Mouse (Mus musculus) intestine, embryonic 16.5 days (tissue): ENCODE measurements around the gene Fzd2. TPM values are rescaled to one million over a fixed set of nuclear protein-coding genes. Genes with fewer than 3 reads are reported as not detected.
"Not testable (repeated sequence)": the region's sequence is repeated elsewhere in the genome, so short reads cannot be mapped to it uniquely, and the experiment has no call there.

Experiments
- ATAC-seq: fragments of 200-750 bp; cut with Nextera tagmentation; 2 replicates; pipeline ENCODE4 v1.8.0; 2017; ENCODE audit warnings: moderate TSS enrichment, moderate library complexity
- H3K27ac ChIP-seq: fragments of 300-500 bp; sonication (generic); 2 replicates; pipeline ENCODE4 v1.5.1; 2014; ENCODE audit warnings: mild to moderate bottlenecking, low read length
- H3K27me3 ChIP-seq: fragments of 300-500 bp; sonication (generic); replicated peaks from 2 replicates; pipeline ENCODE4 v1.6.1; 2014; ENCODE audit warnings: low read length, control low read depth, mixed read lengths; ENCODE audit not compliant: control insufficient read depth, insufficient read depth
- H3K36me3 ChIP-seq: fragments of 300-500 bp; sonication (generic); 2 replicates; pipeline ENCODE4 v1.6.1; 2014; ENCODE audit warnings: low read length, control low read depth; ENCODE audit not compliant: control insufficient read depth, insufficient read depth
- H3K4me1 ChIP-seq: fragments of 300-500 bp; sonication (generic); 2 replicates; pipeline ENCODE4 v1.6.1; 2014; ENCODE audit warnings: low read length, control low read depth, mixed read lengths; ENCODE audit not compliant: control insufficient read depth, insufficient read depth
- H3K4me2 ChIP-seq: fragments of 300-500 bp; sonication (generic); 2 replicates; pipeline ENCODE4 v1.6.1; 2014; ENCODE audit warnings: low read depth, low read length, control low read depth
- H3K4me3 ChIP-seq: fragments of 300-500 bp; sonication (generic); 2 replicates; pipeline ENCODE4 v1.5.1; 2014; ENCODE audit warnings: mild to moderate bottlenecking, low read length
- H3K9ac ChIP-seq: fragments of 300-500 bp; sonication (generic); 2 replicates; pipeline ENCODE4 v1.6.1; 2014; ENCODE audit warnings: low read depth, low read length
- H3K9me3 ChIP-seq: fragments of 300-500 bp; sonication (generic); 2 replicates; pipeline ENCODE4 v1.6.1; 2016; ENCODE audit warnings: low read length, control low read depth; ENCODE audit not compliant: control insufficient read depth
- WGBS: fragments of 180-500 bp; shearing (Covaris S2); extraction: QIAGEN DNeasy Blood & Tissue Kit; methylation state at CpG from one replicate; pipeline ENCODE4 v1.1.7; 2014; 5-methylcytosine and 5-hydroxymethylcytosine counted together
- polyA plus RNA-seq: library from polyadenylated mRNA; unstranded; fragments of >200 nt; fragmentation: Nextera tagmentation; extraction: Ambion mirVana; gene quantifications from 2 replicates; pipeline ENCODE4 v1.2.1, GENCODE M21; 2015

The Fzd2 gene
- polyA plus RNA-seq, 1 experiment from 2014 or later = 9.4 TPM

DNA sequence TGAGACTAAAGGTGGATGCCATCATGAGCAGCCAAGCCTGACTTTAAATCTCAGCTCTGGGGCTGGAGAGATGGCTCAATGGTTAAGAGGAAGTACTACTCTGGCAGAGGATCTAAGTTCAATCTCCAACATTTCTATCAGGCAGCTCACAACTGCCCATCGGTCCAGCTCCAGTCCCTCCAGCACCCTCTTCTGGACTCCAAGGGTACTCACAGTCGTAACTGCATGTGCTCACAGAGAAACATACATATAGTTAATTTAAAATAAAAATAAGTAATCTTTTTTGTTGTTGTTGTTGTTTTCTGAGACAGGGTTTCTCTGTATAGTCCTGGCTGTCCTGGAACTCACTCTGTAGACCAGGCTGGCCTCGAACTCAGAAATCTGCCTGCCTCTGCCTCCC, 4.3 kb upstream of the Fzd2 start:
- ATAC-seq = no peak
- no peak overlapping the region for H3K4me2 ChIP-seq
- 94% methylated on average over 3 of the region's 3 CpGs for WGBS
- H3K9me3 ChIP-seq = no peaks in the 10 kb centered on the region
- no peaks in the 10 kb centered on the region for H3K4me1 ChIP-seq
- H3K27ac ChIP-seq = no peak overlapping the region
- H3K27me3 ChIP-seq = no peaks in the 10 kb centered on the region
- no peak overlapping the region for H3K4me3 ChIP-seq
- no peak overlapping the region for H3K9ac ChIP-seq
- no peaks in the 10 kb centered on the region for H3K36me3 ChIP-seq

DNA sequence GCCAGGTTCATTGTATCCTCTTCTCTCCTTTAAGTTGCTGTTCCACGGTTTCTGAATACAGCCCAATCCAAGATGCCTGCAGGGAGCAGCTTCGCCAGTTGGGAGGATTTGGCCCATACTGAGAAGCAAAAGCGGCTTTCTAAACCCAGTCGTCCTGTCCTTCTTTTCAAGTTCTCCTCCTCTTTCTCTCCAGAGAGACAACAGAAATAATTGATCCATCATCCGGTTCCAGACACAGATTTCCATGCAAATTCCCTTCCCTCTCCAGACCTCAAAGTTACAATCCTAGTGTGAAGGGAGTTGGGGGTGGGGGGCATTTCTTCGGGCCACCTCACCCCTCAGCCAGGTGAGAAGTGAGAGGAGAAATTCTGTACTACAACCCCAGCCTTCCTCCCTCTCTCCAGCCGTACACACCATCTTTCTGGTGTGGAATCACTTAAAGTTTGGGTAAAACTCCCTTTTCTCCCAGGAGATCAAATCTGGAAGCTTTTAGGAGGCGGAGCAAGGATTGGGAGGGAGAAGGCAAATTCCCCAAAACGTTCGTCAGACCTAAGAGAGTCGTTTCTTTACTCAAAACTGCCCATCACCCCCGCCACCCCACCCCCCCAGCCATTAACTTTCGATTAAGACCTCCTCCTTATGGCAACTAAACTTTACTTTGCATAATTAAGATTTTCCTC, 1.2 kb upstream of the Fzd2 start:
- H3K9me3 ChIP-seq = no peaks in the 10 kb centered on the region
- peak overlapping the region; percentile 63 for H3K9ac ChIP-seq
- ATAC-seq = no peak
- peaks cover 9% of the 10 kb centered on the region for H3K27me3 ChIP-seq
- peaks cover 5% of the 10 kb centered on the region for H3K4me1 ChIP-seq
- 10% methylated on average over 13 of the region's 13 CpGs for WGBS
- H3K4me3 ChIP-seq = peak overlapping the region; percentile 72
- peak overlapping the region; percentile 78 for H3K4me2 ChIP-seq
- peak overlapping the region; percentile 91 for H3K27ac ChIP-seq
- no peaks in the 10 kb centered on the region for H3K36me3 ChIP-seq

DNA sequence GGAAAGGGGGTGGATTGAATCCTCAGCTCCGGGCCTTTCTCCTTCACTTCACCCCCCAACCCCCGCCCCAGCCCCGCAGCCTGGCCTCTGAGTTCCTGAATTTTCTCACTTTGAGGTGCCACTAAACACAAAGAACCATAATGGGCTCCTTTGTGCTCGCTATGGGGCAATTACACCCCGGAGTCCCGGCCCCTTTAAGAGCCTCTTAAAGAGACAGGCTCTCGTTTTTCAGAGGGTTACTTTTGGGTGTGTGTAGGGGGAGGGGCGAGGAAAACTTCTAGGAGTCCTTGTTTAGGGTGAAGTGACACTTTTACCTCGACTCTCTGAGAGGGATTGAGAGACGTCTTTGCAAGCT, 723 bp upstream of the Fzd2 start:
- peak overlapping the region; percentile 91 for H3K27ac ChIP-seq
- H3K9me3 ChIP-seq = no peaks in the 10 kb centered on the region
- H3K36me3 ChIP-seq = no peaks in the 10 kb centered on the region
- peak overlapping the region; percentile 72 for H3K4me3 ChIP-seq
- peak overlapping the region; percentile 63 for H3K9ac ChIP-seq
- peak; percentile 54; the same call in 1 of the 2 replicates for ATAC-seq
- under 1% methylated on average over 10 of the region's 10 CpGs for WGBS
- peaks cover 9% of the 10 kb centered on the region for H3K27me3 ChIP-seq
- peak overlapping the region; percentile 78 for H3K4me2 ChIP-seq
- H3K4me1 ChIP-seq = peaks cover 7% of the 10 kb centered on the region

DNA sequence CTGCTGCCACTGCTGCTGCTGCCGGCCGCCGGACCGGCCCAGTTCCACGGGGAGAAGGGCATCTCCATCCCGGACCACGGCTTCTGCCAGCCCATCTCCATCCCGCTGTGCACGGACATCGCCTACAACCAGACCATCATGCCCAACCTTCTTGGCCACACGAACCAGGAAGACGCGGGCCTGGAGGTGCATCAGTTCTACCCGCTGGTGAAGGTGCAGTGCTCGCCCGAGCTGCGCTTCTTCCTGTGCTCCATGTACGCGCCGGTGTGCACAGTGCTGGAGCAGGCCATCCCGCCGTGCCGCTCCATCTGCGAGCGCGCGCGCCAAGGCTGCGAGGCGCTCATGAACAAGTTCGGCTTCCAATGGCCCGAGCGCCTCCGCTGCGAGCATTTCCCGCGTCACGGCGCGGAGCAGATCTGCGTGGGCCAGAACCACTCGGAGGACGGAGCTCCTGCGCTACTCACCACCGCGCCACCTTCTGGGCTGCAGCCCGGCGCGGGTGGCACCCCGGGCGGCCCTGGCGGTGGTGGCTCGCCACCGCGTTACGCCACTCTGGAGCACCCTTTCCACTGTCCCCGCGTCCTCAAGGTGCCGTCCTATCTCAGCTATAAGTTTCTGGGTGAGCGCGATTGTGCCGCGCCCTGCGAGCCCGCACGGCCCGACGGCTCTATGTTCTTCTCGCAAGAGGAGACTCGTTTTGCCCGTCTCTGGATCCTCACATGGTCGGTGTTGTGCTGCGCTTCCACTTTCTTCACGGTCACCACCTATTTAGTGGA, 769 bp downstream of the Fzd2 start:
- no peaks in the 10 kb centered on the region for H3K9me3 ChIP-seq
- H3K27me3 ChIP-seq = peaks cover 9% of the 10 kb centered on the region
- H3K36me3 ChIP-seq = no peaks in the 10 kb centered on the region
- peak overlapping the region; percentile 72 for H3K4me3 ChIP-seq
- H3K4me2 ChIP-seq = peak overlapping the region; percentile 78
- H3K9ac ChIP-seq = peak overlapping the region; percentile 77
- peak overlapping the region; percentile 95 for H3K27ac ChIP-seq
- peaks cover 12% of the 10 kb centered on the region for H3K4me1 ChIP-seq
- under 1% methylated on average over 74 of the region's 74 CpGs for WGBS
- ATAC-seq = peak; percentile 29

DNA sequence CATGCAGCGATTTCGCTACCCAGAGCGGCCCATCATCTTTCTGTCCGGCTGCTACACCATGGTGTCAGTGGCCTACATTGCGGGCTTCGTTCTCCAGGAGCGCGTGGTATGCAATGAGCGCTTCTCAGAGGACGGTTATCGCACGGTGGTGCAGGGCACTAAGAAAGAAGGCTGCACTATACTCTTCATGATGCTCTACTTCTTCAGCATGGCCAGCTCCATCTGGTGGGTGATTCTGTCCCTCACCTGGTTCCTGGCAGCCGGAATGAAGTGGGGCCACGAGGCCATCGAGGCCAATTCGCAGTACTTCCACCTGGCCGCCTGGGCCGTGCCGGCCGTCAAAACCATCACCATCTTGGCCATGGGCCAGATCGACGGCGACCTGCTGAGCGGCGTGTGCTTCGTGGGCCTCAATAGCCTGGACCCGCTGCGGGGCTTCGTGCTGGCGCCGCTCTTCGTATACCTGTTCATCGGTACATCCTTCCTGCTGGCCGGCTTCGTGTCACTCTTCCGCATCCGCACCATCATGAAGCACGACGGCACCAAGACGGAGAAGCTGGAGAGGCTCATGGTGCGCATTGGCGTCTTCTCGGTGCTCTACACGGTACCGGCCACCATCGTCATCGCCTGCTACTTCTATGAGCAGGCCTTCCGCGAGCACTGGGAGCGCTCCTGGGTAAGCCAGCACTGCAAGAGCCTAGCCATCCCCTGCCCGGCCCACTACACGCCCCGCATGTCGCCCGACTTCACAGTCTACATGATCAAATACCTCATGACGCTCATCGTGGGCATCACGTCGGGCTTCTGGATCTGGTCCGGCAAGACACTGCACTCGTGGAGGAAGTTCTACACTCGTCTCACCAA, 1.6 kb downstream of the Fzd2 start:
- H3K9me3 ChIP-seq = no peaks in the 10 kb centered on the region
- peak overlapping the region; percentile 78 for H3K4me2 ChIP-seq
- peak overlapping the region; percentile 95 for H3K27ac ChIP-seq
- H3K9ac ChIP-seq = peak overlapping the region; percentile 77
- peak overlapping the region; percentile 72 for H3K4me3 ChIP-seq
- H3K36me3 ChIP-seq = no peaks in the 10 kb centered on the region
- peaks cover 16% of the 10 kb centered on the region for H3K4me1 ChIP-seq
- ATAC-seq = no peak; the same call in 1 of the 2 replicates
- H3K27me3 ChIP-seq = peaks cover 9% of the 10 kb centered on the region
- 5% methylated on average over 62 of the region's 62 CpGs for WGBS

DNA sequence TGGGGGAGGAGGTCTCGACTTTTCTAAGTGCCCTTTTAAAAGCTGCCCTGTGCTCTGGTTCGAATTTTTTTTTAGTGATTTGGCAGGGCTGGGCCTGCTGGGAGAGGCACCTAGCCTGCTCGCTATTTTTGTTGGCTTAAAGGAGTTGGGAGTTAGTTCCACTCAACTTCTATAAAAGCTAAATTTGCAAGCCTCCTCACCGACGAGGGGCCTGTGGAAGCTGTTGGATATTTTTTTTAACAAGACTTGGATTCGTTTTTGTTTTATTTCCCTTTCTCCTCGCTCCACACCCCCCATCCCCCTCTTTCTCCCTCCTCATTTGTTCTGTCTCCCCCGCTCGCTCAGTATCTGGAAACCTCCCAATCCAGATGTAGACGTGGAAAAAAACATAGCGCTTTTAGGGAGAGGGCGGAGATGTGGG, 2.6 kb downstream of the Fzd2 start:
- peaks cover 9% of the 10 kb centered on the region for H3K27me3 ChIP-seq
- peak overlapping the region; percentile 70 for H3K27ac ChIP-seq
- peaks cover 22% of the 10 kb centered on the region for H3K4me1 ChIP-seq
- 13% methylated on average over 12 of the region's 12 CpGs for WGBS
- H3K36me3 ChIP-seq = no peaks in the 10 kb centered on the region
- peak overlapping the region; percentile 77 for H3K9ac ChIP-seq
- H3K9me3 ChIP-seq = no peaks in the 10 kb centered on the region
- peak overlapping the region; percentile 78 for H3K4me2 ChIP-seq
- no peak for ATAC-seq
- H3K4me3 ChIP-seq = peak overlapping the region; percentile 72

DNA sequence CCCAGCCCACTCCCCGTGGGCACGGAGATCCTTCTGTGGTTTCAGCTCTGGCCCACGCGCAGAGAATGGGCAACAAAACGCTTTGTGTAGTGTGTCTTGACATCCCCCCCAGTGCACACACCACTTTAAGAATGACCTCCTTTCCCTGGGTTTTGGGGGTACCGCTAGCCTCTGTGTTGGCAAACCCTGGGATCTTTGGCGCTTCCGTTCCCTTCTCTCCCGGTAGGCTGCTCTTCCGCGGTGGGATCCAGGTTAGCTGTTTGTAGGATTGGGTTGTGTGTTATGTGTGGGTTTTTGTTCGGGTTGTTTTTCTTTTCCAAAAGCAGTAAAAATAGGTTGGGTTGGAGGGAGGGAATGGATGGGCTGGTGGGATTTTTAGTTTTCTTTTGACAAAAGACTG, 3.0 kb downstream of the Fzd2 start:
- H3K27me3 ChIP-seq, H3K9me3 ChIP-seq, H3K36me3 ChIP-seq, ATAC-seq: not testable (repeated sequence)
- Histone ChIP-seq H3K4me2 (peak overlapping the region; percentile 78), H3K4me1 (peaks cover 22% of the 10 kb centered on the region), H3K4me3 (peak overlapping the region; percentile 72), H3K27ac (peak overlapping the region; percentile 70), H3K9ac (peak overlapping the region; percentile 77)
- 12% methylated on average over 12 of the region's 12 CpGs for WGBS

DNA sequence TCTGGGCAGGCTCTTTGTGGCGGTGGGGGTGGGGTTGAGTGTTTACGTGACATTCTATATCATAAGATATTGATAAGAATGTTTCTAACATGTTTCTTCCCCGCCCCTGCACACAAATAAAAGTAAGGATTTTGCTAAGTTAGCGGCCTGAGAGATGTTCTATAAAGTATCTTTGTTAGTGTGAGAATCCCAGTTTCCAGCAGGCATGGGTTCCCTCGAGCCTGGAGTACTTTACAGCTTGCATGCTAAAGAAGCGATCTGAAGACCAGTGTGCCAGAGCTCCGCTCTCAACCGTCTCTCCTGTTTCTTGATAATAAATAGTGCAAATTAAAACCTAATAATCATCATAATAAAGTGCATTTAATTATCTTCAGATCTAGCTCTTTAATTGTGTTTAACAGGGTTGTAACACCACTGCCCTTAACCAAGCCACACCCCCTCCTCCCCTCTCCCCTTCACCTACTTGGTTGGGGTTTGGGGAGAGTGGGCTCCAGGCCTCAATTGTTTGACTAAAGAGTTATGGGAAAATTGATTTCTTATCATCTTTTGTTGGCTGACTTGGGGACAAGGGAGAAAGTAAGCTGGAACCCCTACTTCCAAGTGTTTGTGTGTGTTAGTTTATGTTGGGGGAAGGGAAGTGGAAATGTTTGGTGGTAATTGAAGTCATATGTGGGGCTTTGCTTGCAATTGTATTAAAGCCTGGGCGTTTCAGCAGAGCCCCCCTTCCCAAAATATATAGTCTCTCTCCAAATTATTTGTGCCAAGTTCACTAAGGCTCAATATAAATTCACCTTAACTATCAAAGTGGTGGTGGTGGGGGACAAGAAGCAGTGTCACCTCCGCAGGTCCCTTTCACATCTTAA, 3.7 kb downstream of the Fzd2 start:
- H3K27ac ChIP-seq = no peak overlapping the region
- 0 out of 2 replicates have a peak overlapping the region, but pooled peaks have one; percentile 77 for H3K9ac ChIP-seq
- peaks cover 9% of the 10 kb centered on the region for H3K27me3 ChIP-seq
- no peaks in the 10 kb centered on the region for H3K36me3 ChIP-seq
- 29% methylated on average over 10 of the region's 10 CpGs for WGBS
- peak overlapping the region; percentile 72 for H3K4me3 ChIP-seq
- H3K4me1 ChIP-seq = peaks cover 22% of the 10 kb centered on the region
- peak overlapping the region; percentile 78 for H3K4me2 ChIP-seq
- H3K9me3 ChIP-seq = no peaks in the 10 kb centered on the region
- ATAC-seq = no peak
